Mouse (Mus musculus) erythroblast, embryonic 14.5 days (primary cell): ENCODE measurements around the gene Olfr827.

ENCODE experiments used
- GATA1 ChIP-seq: IDR thresholded peaks from 2 replicates; pipeline ENCODE4 v1.6.1; 2012; ENCODE audit warnings: low read length, inconsistent platforms, mixed read lengths
- TAL1 ChIP-seq: IDR thresholded peaks from 3 replicates; pipeline ENCODE4 v1.6.1; 2012; ENCODE audit warnings: low read length, inconsistent platforms, mixed read lengths

DNA sequence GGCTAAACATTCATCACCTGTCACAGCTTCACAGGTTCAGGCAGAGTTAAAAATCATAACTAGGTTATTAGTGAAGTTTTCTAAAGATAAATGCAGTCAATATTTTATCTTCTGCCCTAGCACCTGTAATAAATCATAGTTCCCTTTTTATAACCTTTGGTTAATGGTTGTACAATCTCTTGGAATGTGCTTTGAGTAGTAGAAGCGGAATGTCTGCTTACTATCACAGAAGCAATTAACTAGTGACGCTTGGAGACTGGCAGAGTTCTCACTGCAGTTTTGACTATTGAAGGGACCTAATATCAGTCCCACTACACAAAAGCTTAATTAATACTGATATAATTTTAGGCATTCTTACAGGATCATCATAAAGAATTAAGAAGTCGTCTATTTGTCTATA is 10.8 kb upstream of the Olfr827 start:
- TF ChIP-seq GATA1 (no peak), TAL1 (no peak)
